Mouse (Mus musculus) kidney, postnatal 0 days (tissue): Measurements from ENCODE around the gene Gtf3c2. TPM values are rescaled to one million over a fixed set of nuclear protein-coding genes. Genes with fewer than 3 reads are reported as not detected.

Experiments used
- ATAC-seq: fragments of 200-750 bp; cut with Nextera tagmentation; replicated peaks from 2 replicates; pipeline ENCODE4 v1.8.0; 2017; ENCODE audit warnings: low read depth, moderate number of reproducible peaks, moderate TSS enrichment, moderate library complexity; ENCODE audit not compliant: low FRiP score
- DNase-seq: peaks from one replicate; pipeline ENCODE4 v3.0.0-alpha.2; 2016; ENCODE audit warnings: low spot score
- H3K27ac ChIP-seq: fragments of 300-500 bp; sonication (generic); 2 replicates; pipeline ENCODE4 v1.5.1; 2014; ENCODE audit warnings: mild to moderate bottlenecking
- H3K27me3 ChIP-seq: fragments of 300-500 bp; sonication (generic); 2 replicates; pipeline ENCODE4 v1.6.1; 2014; ENCODE audit warnings: low read length, mixed read lengths; ENCODE audit not compliant: insufficient read depth
- H3K36me3 ChIP-seq: fragments of 300-500 bp; sonication (generic); 2 replicates; pipeline ENCODE4 v1.6.1; 2014; ENCODE audit warnings: low read length, mixed read lengths; ENCODE audit not compliant: insufficient read depth
- H3K4me1 ChIP-seq: fragments of 300-500 bp; sonication (generic); replicated peaks from 2 replicates; pipeline ENCODE4 v1.6.1; 2014; ENCODE audit warnings: antibody characterized with exemption, low read length, mixed read lengths; ENCODE audit not compliant: insufficient read depth
- H3K4me2 ChIP-seq: fragments of 300-500 bp; sonication (generic); 2 replicates; pipeline ENCODE4 v1.6.1; 2014; ENCODE audit warnings: mild to moderate bottlenecking, low read length, moderate library complexity, mixed read lengths
- H3K4me3 ChIP-seq: fragments of 300-500 bp; sonication (generic); replicated peaks from 2 replicates; pipeline ENCODE4 v1.5.1; 2014; ENCODE audit warnings: low read depth, low read length
- H3K9ac ChIP-seq: fragments of 300-500 bp; sonication (generic); 2 replicates; pipeline ENCODE4 v1.6.1; 2014; ENCODE audit warnings: low read depth, low read length
- H3K9me3 ChIP-seq: fragments of 300-500 bp; sonication (generic); replicated peaks from 2 replicates; pipeline ENCODE4 v1.6.1; 2016; ENCODE audit warnings: low read length, inconsistent platforms, mixed read lengths
- CTCF ChIP-seq: IDR thresholded peaks from 2 replicates; pipeline ENCODE4 v1.5.1; 2016; ENCODE audit warnings: antibody characterized with exemption, low read depth, mild to moderate bottlenecking, moderate library complexity
- WGBS: fragments of 180-500 bp; shearing (Covaris S2); extraction: QIAGEN DNeasy Blood & Tissue Kit; methylation state at CpG from one replicate; pipeline ENCODE4 v1.1.7; 2014; 5-methylcytosine and 5-hydroxymethylcytosine counted together
- polyA plus RNA-seq: library from polyadenylated mRNA; unstranded; fragments of >200 nt; fragmentation: Nextera tagmentation; extraction: Ambion mirVana; gene quantifications from 2 replicates; pipeline ENCODE4 v1.2.1, GENCODE M21; 2015

The Gtf3c2 gene
- polyA plus RNA-seq, 1 experiment from 2014 or later, result 42.5 TPM

- peaks cover 37% of the 10 kb centered on the region for H3K36me3 ChIP-seq
- H3K9me3 ChIP-seq, result 0 out of 2 replicates have a peak, but pooled peaks cover 3% of the 10 kb centered on the region
- H3K4me3 ChIP-seq, result no peak overlapping the region; the same call in 1 of the 2 replicates
- no peak for DNase-seq
- 86% methylated on average over 7 of the region's 7 CpGs for WGBS
- no peak for TF ChIP-seq CTCF
- no peaks in the 10 kb centered on the region for H3K27me3 ChIP-seq
- H3K9ac ChIP-seq, result peak overlapping the region; percentile 59
- no peak for ATAC-seq
- H3K4me1 ChIP-seq, result peaks cover 9% of the 10 kb centered on the region; the same call in 1 of the 2 replicates
- H3K27ac ChIP-seq, result peak overlapping the region; percentile 92
- H3K4me2 ChIP-seq, result peak overlapping the region; percentile 71
Measured at GRCm38 (mm10) chr5:31202933-31203332, 23.0 kb upstream of the Gtf3c2 start.

- TF ChIP-seq CTCF, result no peak
- under 1% methylated on average over 53 of the region's 53 CpGs for WGBS
- peak; percentile 95 for ATAC-seq
Measured at GRCm38 (mm10) chr5:31201742-31202590, 22.0 kb upstream of the Gtf3c2 start, which contains the start of gene Zfp513. Zfp513 (minus strand) TSS chr5:31202303.

GRCm38 (mm10) chr5:31201042-31201741 is 21.2 kb upstream of the Gtf3c2 start:
- DNase-seq, result no peak
- H3K4me3 ChIP-seq, result peak overlapping the region; percentile 82
- H3K36me3 ChIP-seq, result peaks cover 44% of the 10 kb centered on the region
- ATAC-seq, result no peak
- H3K4me2 ChIP-seq, result peak overlapping the region; percentile 71
- peak overlapping the region; percentile 92 for H3K27ac ChIP-seq
- 0 out of 2 replicates have a peak, but pooled peaks cover 3% of the 10 kb centered on the region for H3K9me3 ChIP-seq
- peak overlapping the region; percentile 86 for H3K9ac ChIP-seq
- peaks cover 9% of the 10 kb centered on the region; the same call in 1 of the 2 replicates for H3K4me1 ChIP-seq
- TF ChIP-seq CTCF, result no peak
- 8% methylated on average over 13 of the region's 13 CpGs for WGBS
- no peaks in the 10 kb centered on the region for H3K27me3 ChIP-seq

More at GRCm38 (mm10) chr5:31201742-31202590, 22.0 kb upstream of the Gtf3c2 start, which contains the start of gene Zfp513:
- Histone ChIP-seq H3K36me3 (peaks cover 38% of the 10 kb centered on the region), H3K4me3 (peak within 1 kb of the TSS; percentile 82), H3K9me3 (0 out of 2 replicates have a peak, but pooled peaks cover 3% of the 10 kb centered on the region), H3K27me3 (no peaks in the 10 kb centered on the region), H3K27ac (peak within 1 kb of the TSS; percentile 92), H3K4me2 (peak within 1 kb of the TSS; percentile 71), H3K4me1 (peaks cover 9% of the 10 kb centered on the region; the same call in 1 of the 2 replicates), H3K9ac (peak within 1 kb of the TSS; percentile 86)
- DNase-seq, result peak; percentile 100

GRCm38 (mm10) chr5:31200327-31200768 is 20.4 kb upstream of the Gtf3c2 start:
- Histone ChIP-seq H3K9ac (0 out of 2 replicates have a peak overlapping the region, but pooled peaks have one; percentile 29), H3K27me3 (no peaks in the 10 kb centered on the region), H3K36me3 (peaks cover 45% of the 10 kb centered on the region), H3K4me1 (peaks cover 9% of the 10 kb centered on the region; the same call in 1 of the 2 replicates), H3K9me3 (0 out of 2 replicates have a peak, but pooled peaks cover 3% of the 10 kb centered on the region), H3K27ac (no peak overlapping the region), H3K4me2 (0 out of 2 replicates have a peak overlapping the region, but pooled peaks have one; percentile 9), H3K4me3 (no peak overlapping the region)
- no peak; the same call in 1 of the 2 replicates for ATAC-seq
- no peak for TF ChIP-seq CTCF
- DNase-seq, result no peak
- WGBS, result 83% methylated on average over 27 of the region's 27 CpGs

- peak; percentile 62 for TF ChIP-seq CTCF
- ATAC-seq (no peak), DNase-seq (peak; percentile 76)
- Histone ChIP-seq H3K9me3 (0 out of 2 replicates have a peak, but pooled peaks cover 3% of the 10 kb centered on the region), H3K4me2 (no peak overlapping the region), H3K4me3 (no peak overlapping the region), H3K36me3 (peaks cover 45% of the 10 kb centered on the region), H3K9ac (0 out of 2 replicates have a peak overlapping the region, but pooled peaks have one; percentile 29), H3K4me1 (peaks cover 9% of the 10 kb centered on the region; the same call in 1 of the 2 replicates), H3K27me3 (no peaks in the 10 kb centered on the region), H3K27ac (no peak overlapping the region)
- WGBS, result 66% methylated on average over 9 of the region's 9 CpGs
Measured at GRCm38 (mm10) chr5:31199893-31200292, 19.9 kb upstream of the Gtf3c2 start.
